Mouse (Mus musculus) leukemia stem cell, adult 10-12 weeks (primary cell): ENCODE results near the gene 1110032F04Rik. TPM values are rescaled to one million over a fixed set of nuclear protein-coding genes. Genes with fewer than 3 reads are reported as not detected.

Experiments
- polyA plus RNA-seq: library from polyadenylated mRNA; stranded (reverse); fragments of >175 nt; gene quantifications from 2 replicates; pipeline ENCODE4 v1.2.3, GENCODE M21; 2012; ENCODE audit warnings: low replicate concordance

1110032F04Rik gene
- 1.1 and 1.9 TPM in 2 replicates for polyA plus RNA-seq

GRCm38 (mm10) chr3:68869211-68869690, at the start of gene 1110032F04Rik:
Gene 1110032F04Rik, plus strand, starts transcription at chr3:68869586.

Other genes with a start within 250 kb of the 1110032F04Rik start
- 0.32 and 0.97 TPM in 2 replicates for gene Il12a, start 178.9 kb upstream of the 1110032F04Rik start, polyA plus RNA-seq
- gene Ift80, start 135.0 kb downstream of the 1110032F04Rik start, polyA plus RNA-seq, result 0.44 and 0.89 TPM in 2 replicates
- gene Smc4, start 135.2 kb downstream of the 1110032F04Rik start, polyA plus RNA-seq, result 97.1 and 139 TPM in 2 replicates
- gene Trim59, start 175.2 kb downstream of the 1110032F04Rik start, polyA plus RNA-seq, result 9.8 and 18.2 TPM in 2 replicates